Mouse (Mus musculus): ENCODE measurements at regions not wholly inside any gene's neighbourhood (a gene's known extent, or its start where the extent isn't known, plus 50 kb on each side); places are given as distances from the start of the nearest gene placed in this dataset.
"Not testable (repeated sequence)": the region's sequence is repeated elsewhere in the genome, so short reads cannot be mapped to it uniquely, and the experiment has no call there.

DNA sequence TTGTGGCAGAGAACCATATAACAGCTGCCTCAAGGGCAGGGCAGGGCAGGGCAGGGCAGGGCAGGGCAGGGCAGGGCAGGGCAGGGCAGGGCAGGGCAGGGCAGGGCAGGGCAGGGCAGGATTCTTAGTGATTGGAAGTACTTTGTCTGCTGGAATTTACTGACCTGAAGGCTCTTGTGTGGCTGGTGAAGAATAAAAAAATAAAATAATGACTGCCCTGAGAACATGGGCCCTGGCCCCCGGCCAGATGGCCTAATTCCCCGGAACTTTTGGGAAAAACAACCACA lies 169.3 kb downstream of the Qk start:
- DNase-seq = not testable (repeated sequence)

- DNase-seq = peak; percentile 25 to 52
Measured at GRCm38 (mm10) chr17:10149682-10150402, 169.8 kb downstream of the Qk start.

DNA sequence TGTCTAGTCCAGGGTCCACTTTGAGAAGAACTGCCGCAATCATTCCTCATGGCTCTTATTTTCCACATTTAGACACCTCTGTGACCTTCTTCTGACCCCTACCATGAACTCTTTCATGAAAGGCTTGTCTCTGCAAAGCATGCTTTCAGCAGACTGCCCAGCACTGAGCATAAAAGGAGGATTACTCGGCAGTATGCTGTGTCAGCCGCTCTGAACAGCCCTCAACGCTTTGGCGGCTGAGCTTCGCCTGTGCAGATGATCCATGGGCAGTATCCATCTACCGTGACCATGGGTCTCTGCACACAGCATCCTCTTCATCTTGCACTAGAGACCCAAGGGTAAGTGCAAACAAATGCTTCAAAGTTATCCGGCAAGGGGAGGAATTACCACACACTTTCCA lies 172.5 kb downstream of the Qk start:
- no peak for DNase-seq

- no peak for DNase-seq
Measured at GRCm38 (mm10) chr17:10146576-10146975, 173.1 kb downstream of the Qk start.

DNA sequence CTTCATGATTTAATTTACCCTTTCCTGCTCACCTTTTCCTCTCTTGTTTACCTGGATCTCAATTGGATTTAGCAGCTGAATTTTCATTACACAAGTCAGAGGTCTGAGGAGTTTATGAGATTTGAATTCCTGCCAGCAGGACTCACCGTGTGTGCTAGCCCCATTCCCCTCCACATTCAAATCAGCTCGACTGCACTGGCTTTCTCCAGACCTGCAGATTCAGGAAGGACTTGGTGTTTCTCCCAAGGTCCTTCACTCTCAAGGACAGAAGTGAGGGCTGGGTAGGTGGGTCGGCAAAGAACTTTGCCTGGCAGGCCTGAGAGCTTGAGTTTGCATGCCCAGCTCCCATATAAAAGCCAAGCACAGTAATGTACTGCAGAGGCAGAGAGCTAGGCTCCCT lies 180.8 kb downstream of the Qk start:
- no peak for DNase-seq

DNA sequence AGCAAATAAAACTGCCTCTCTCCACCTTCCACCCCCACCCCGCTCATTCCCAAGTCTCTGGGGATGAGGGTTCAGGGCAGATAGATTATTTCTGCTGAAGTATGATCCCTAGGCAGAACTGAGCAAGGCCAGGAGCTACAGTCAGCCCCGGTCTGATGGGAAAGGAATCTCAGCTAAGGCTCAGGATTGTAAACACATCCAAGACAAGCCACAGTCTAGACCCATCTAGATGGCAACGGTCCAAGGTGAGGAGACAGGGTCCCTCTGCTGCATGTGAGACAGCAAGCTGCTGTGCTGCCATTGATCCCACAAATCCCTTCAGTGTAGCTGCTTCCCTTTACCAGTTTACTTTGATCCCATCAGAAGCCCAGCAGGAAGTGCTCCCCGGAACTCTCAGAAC lies 181.3 kb downstream of the Qk start:
- DNase-seq = no peak

DNA sequence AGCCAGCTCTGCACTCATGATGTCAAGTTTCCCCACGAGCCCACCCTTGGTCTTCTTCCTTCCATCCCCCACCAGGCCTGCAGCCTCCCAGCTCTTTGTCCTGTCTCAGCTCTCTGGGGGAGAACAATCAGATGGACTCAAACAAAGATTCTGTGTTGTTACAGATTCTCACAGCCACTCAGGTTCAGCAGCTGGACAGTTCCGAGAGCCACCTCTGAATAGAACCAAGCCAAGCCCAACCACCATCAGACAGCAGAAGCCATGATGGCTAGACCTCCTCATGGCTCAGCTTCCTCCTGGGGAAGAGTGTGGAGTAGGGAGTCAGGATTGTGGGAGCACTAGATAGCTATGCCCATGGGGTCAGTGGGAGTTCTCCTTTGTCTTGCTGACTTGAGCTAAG lies 184.5 kb downstream of the Qk start:
- DNase-seq = peak in 1 of 2 experiments; percentile 31

- DNase-seq = no peak
Measured at GRCm38 (mm10) chr17:10128591-10128990, 191.1 kb downstream of the Qk start.

DNA sequence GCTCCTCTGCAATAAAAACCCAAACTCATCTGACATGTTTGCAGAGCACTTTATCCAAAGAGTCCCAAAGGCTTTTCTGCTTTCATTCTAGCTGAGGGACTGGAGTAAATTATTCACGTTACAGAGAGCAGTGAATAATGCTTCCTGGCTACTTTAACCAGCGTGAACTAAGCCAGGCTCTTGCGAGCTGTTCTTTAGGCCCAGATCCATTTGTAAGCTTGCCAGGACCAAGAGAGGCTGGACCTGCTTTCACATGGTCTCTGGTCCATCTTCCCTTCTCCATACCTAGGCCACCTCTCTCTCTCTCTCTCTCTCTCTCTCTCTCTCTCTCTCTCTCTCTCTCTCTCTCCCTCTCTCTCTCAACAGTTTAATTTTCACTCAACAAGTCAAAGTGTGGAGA lies 197.2 kb downstream of the Qk start:
- no peak for DNase-seq

DNA sequence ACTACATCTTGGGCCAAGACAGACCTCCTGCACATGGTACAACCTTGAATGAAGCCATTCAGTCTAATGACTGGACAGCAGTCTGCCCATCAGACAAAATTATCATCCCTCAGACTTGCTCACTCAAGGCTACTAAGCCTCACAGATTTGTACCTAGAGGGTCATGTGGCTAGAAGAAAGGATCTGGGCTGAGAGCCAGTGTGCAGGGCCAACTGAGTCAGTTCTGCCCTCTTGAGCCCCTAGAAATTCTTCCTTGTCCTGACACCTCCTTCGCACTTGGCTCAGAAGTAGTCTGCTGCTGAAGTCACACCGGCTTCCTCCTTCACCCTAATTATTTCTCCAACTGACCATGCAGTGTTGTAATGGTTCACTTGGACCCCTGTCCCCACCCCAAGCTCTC lies 207.5 kb downstream of the Qk start:
- DNase-seq = no peak

DNA sequence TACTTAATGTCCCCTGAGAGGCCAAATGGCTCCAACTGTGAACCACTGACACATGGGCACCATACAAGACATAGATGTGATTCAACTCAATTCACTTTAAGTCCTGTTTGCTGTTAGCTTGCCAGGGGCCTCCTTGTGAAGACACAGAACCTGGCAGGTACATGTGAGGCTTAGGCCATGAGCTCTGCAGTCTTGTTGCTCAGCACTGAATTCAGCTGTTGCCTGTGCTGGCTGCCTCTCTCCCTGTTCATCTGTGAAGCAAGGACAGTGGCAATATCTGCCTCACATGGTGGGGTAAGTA lies 209.3 kb downstream of the Qk start:
- DNase-seq = no peak

GRCm38 (mm10) chr17:10109511-10110374 lies 209.9 kb downstream of the Qk start:
- no peak for DNase-seq

DNA sequence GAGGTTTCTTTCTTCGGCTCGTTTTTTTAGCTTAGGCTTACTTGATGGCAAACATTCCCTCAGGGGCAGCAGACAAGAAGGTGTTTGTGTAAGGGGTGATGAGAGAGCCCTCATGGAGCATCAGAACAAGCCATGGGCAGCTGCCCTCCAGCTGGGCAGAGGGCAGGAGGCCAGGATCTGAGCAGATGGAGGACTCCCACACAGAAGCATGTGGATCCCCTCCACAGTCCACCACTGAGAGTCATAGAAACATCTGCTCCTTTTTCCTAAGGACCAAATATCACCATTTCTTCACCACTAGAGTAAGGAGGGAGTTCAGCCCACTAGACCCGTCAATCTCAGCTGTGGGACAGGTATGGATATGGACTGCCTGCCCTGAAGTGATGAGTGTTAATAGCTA lies 214.4 kb downstream of the Qk start:
- DNase-seq = peak in 1 of 2 experiments; percentile 44

GRCm38 (mm10) chr17:10098199-10098598 lies 221.5 kb downstream of the Qk start:
- DNase-seq = no peak

- no peak for DNase-seq
Measured at GRCm38 (mm10) chr17:10097691-10098090, 222.0 kb downstream of the Qk start.

DNA sequence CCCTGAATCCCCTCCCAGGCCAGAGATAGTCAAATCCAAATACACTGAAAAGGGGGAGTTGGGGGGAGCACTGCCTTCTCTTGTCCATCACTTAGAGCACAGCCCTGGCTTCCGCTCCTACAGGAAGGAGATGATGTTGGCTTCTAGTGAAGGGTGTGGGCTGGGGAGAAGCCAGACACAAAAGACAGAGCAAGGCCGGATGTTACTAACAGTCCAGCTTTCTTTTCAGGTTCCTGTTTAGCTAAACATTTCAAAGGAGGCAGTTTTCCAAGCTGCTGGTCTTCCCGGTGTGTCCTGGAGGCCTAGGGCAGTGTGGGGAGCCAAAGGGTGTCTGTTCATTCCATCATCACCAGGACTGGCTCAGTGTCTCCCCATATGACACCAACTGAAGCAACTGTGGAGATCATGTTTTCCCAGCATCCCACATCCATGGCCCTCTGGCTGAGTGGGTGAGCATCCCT lies 223.8 kb downstream of the Qk start:
- DNase-seq = peak; percentile 53 to 78

GRCm38 (mm10) chr17:10094108-10094521 lies 225.5 kb downstream of the Qk start:
- peak; percentile 57 to 72 for DNase-seq

DNA sequence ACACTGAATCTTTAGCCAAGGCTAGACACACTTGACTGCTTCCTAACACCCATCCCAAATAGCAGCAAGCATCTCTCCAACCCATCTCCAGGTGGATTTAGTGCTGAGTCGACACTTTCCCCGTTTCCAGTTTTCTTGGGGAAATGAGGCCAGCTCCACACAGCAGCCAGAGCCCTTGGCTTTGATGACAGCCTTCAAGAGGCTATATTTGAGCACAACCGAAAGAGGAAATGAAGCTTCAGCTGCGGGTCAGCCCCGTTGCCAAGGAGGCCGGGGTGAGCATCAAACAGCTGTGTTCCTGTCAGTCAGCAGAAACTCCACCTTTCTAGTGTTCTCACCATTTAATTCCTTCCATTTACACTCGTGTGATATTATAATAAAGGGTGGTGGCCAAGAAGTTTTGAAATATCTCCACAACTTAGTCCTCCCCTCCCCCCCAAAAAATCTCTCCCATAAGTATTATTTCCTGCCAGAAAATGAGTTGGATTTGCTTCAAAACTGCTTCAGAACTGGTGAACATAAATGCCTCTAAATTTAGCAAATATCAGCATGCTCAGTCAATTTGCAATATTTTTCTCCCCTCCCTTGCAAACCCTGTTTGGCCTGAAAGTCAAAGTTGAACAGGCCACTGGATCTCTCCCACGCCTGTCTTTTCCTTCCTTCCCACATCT lies 226.1 kb downstream of the Qk start:
- peak; percentile 57 to 85 for DNase-seq

- no peak for DNase-seq
Measured at GRCm38 (mm10) chr17:10087192-10087886, 232.3 kb downstream of the Qk start.

DNA sequence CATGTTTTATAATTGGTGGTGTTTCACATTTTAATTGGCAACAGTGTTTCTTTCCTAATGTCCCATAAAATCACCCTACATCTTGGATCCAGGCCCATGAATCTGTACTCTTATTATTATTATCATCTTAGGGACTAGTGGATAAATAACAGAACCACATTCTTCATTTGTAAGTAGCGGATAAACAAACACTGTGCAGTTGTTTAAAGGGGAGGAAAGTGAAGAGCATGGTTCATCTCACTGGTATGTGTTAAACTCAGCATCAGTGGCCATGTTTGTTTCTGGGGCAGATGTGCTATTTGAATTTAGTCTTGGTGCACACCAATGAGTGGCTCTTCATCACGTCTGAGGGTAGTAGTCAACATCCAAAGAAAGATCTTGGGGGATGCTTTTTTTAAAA lies 233.1 kb downstream of the Qk start:
- DNase-seq = no peak

DNA sequence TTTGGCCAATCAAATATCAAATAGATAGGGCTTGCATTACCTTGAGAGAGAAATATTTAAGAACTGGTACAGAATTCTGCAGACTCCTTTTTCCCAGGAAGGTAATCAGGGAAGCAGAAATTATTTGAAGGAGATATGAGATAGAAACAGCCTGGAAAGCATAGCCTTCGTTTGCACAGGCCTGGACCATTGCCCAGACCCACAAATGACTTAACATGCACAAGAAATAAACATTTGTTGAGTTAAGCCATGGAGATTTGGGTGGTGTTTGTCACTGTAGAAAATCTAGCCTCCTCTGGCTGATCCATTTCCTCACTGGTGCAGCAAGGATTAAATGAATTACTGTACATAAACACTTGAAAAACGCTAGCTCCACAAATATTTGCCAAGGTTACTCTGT lies 233.5 kb downstream of the Qk start:
- DNase-seq = peak; percentile 71 to 78

GRCm38 (mm10) chr17:10081721-10082120 lies 237.9 kb downstream of the Qk start:
- no peak for DNase-seq

Measured in lung, postnatal 4 days (tissue).